Mouse (Mus musculus): ENCODE results near the gene Atxn2l.

- TF ChIP-seq CTCF (IDR thresholded peaks at IDR 0.05; ENCODE audit: extremely low read depth, insufficient read depth, insufficient read length, insufficient replicate concordance) (no peak), POLR2A (IDR thresholded peaks at IDR 0.05; ENCODE audit: low read depth, low read length) (no peak)
Observed at GRCm38 (mm10) chr7:126464836-126465235, 38.4 kb downstream of the Atxn2l start.

Measured in spleen, adult 2 months (tissue).